Mouse (Mus musculus): ENCODE results near the gene Dsn1. TPM values are rescaled to one million over a fixed set of nuclear protein-coding genes. Genes with fewer than 3 reads are reported as not detected.

Gene Dsn1
- polyA plus RNA-seq, 1 experiment from 2014 or later = 27.7 TPM

- ATAC-seq = peak; percentile 15; the same call in 1 of the 2 replicates
- no peak overlapping the region for H3K4me3 ChIP-seq (ENCODE audit: low read depth, low read length)
- peak overlapping the region; percentile 32 for H3K9ac ChIP-seq (ENCODE audit: low read length)
- 0 out of 2 replicates have a peak overlapping the region, but pooled peaks have one; percentile 2 for H3K4me2 ChIP-seq (ENCODE audit: low read length)
- H3K4me1 ChIP-seq (ENCODE audit: control insufficient read depth, insufficient read depth, low read length) = peaks cover 32% of the 10 kb centered on the region
- no peaks in the 10 kb centered on the region for H3K27me3 ChIP-seq (replicated peaks; ENCODE audit: control insufficient read depth, insufficient read depth, low read length)
- no peaks in the 10 kb centered on the region for H3K9me3 ChIP-seq (replicated peaks; ENCODE audit: control insufficient read depth, low read length)
- peak overlapping the region; percentile 93 for H3K27ac ChIP-seq (ENCODE audit: low read depth, low read length)
- H3K36me3 ChIP-seq (ENCODE audit: control insufficient read depth, insufficient read depth, low read length) = peaks cover 73% of the 10 kb centered on the region
- peak; percentile 56 for DNase-seq (ENCODE audit: low spot score)
- WGBS = 75% methylated on average over 13 of the region's 13 CpGs
Measured at GRCm38 (mm10) chr2:157048395-157049181, 41.6 kb upstream of the Dsn1 start.

GRCm38 (mm10) chr2:157046956-157047355 lies 40.0 kb upstream of the Dsn1 start:
- H3K36me3 ChIP-seq (ENCODE audit: control insufficient read depth, insufficient read depth, low read length) = peaks cover 60% of the 10 kb centered on the region
- no peak for ATAC-seq
- H3K4me3 ChIP-seq (ENCODE audit: low read depth, low read length) = no peak overlapping the region
- no peaks in the 10 kb centered on the region for H3K9me3 ChIP-seq (replicated peaks; ENCODE audit: control insufficient read depth, low read length)
- H3K27me3 ChIP-seq (replicated peaks; ENCODE audit: control insufficient read depth, insufficient read depth, low read length) = no peaks in the 10 kb centered on the region
- H3K4me2 ChIP-seq (ENCODE audit: low read length) = no peak overlapping the region
- H3K9ac ChIP-seq (ENCODE audit: low read length) = no peak overlapping the region
- no peak overlapping the region for H3K27ac ChIP-seq (ENCODE audit: low read depth, low read length)
- DNase-seq (ENCODE audit: low spot score) = no peak
- WGBS = 92% methylated on average over 5 of the region's 5 CpGs
- H3K4me1 ChIP-seq (ENCODE audit: control insufficient read depth, insufficient read depth, low read length) = peaks cover 32% of the 10 kb centered on the region

GRCm38 (mm10) chr2:157045932-157046331 lies 39.0 kb upstream of the Dsn1 start:
- Histone ChIP-seq H3K27ac (ENCODE audit: low read depth, low read length) (no peak overlapping the region), H3K4me2 (ENCODE audit: low read length) (no peak overlapping the region), H3K9ac (ENCODE audit: low read length) (no peak overlapping the region), H3K4me1 (ENCODE audit: control insufficient read depth, insufficient read depth, low read length) (peaks cover 30% of the 10 kb centered on the region), H3K9me3 (replicated peaks; ENCODE audit: control insufficient read depth, low read length) (no peaks in the 10 kb centered on the region), H3K4me3 (ENCODE audit: low read depth, low read length) (no peak overlapping the region), H3K27me3 (replicated peaks; ENCODE audit: control insufficient read depth, insufficient read depth, low read length) (no peaks in the 10 kb centered on the region), H3K36me3 (ENCODE audit: control insufficient read depth, insufficient read depth, low read length) (peaks cover 64% of the 10 kb centered on the region)
- ATAC-seq = no peak
- DNase-seq (ENCODE audit: low spot score) = no peak
- 99% methylated on average over 2 of the region's 2 CpGs for WGBS

- no peak for DNase-seq (ENCODE audit: low spot score)
- no peak overlapping the region for H3K4me2 ChIP-seq (ENCODE audit: low read length)
- H3K4me3 ChIP-seq (ENCODE audit: low read depth, low read length) = no peak overlapping the region
- no peak overlapping the region for H3K27ac ChIP-seq (ENCODE audit: low read depth, low read length)
- peaks cover 12% of the 10 kb centered on the region for H3K4me1 ChIP-seq (ENCODE audit: control insufficient read depth, insufficient read depth, low read length)
- no peak overlapping the region for H3K9ac ChIP-seq (ENCODE audit: low read length)
- H3K27me3 ChIP-seq (replicated peaks; ENCODE audit: control insufficient read depth, insufficient read depth, low read length) = no peaks in the 10 kb centered on the region
- ATAC-seq = no peak
- no peaks in the 10 kb centered on the region for H3K9me3 ChIP-seq (replicated peaks; ENCODE audit: control insufficient read depth, low read length)
- H3K36me3 ChIP-seq (ENCODE audit: control insufficient read depth, insufficient read depth, low read length) = peaks cover 71% of the 10 kb centered on the region
Measured at GRCm38 (mm10) chr2:157043987-157044386, 37.0 kb upstream of the Dsn1 start.

- DNase-seq (ENCODE audit: low spot score) = peak; percentile 62
- Histone ChIP-seq H3K27me3 (replicated peaks; ENCODE audit: control insufficient read depth, insufficient read depth, low read length) (no peaks in the 10 kb centered on the region), H3K4me1 (ENCODE audit: control insufficient read depth, insufficient read depth, low read length) (peaks cover 7% of the 10 kb centered on the region), H3K27ac (ENCODE audit: low read depth, low read length) (no peak overlapping the region), H3K9me3 (replicated peaks; ENCODE audit: control insufficient read depth, low read length) (no peaks in the 10 kb centered on the region), H3K4me3 (ENCODE audit: low read depth, low read length) (no peak overlapping the region), H3K36me3 (ENCODE audit: control insufficient read depth, insufficient read depth, low read length) (peaks cover 71% of the 10 kb centered on the region), H3K4me2 (ENCODE audit: low read length) (no peak overlapping the region), H3K9ac (ENCODE audit: low read length) (no peak overlapping the region)
- no peak for ATAC-seq
- WGBS = 81% methylated on average over 8 of the region's 8 CpGs
Measured at GRCm38 (mm10) chr2:157043556-157043955, 36.6 kb upstream of the Dsn1 start.

GRCm38 (mm10) chr2:157041421-157041820 lies 34.5 kb upstream of the Dsn1 start:
- peaks cover 81% of the 10 kb centered on the region for H3K36me3 ChIP-seq (ENCODE audit: control insufficient read depth, insufficient read depth, low read length)
- no peak overlapping the region for H3K27ac ChIP-seq (ENCODE audit: low read depth, low read length)
- WGBS = 94% methylated on average over 7 of the region's 7 CpGs
- H3K9ac ChIP-seq (ENCODE audit: low read length) = no peak overlapping the region
- H3K27me3 ChIP-seq (replicated peaks; ENCODE audit: control insufficient read depth, insufficient read depth, low read length) = no peaks in the 10 kb centered on the region
- DNase-seq (ENCODE audit: low spot score) = no peak
- no peak overlapping the region for H3K4me2 ChIP-seq (ENCODE audit: low read length)
- no peak for ATAC-seq
- no peak overlapping the region for H3K4me3 ChIP-seq (ENCODE audit: low read depth, low read length)
- no peaks in the 10 kb centered on the region for H3K4me1 ChIP-seq (ENCODE audit: control insufficient read depth, insufficient read depth, low read length)
- H3K9me3 ChIP-seq (replicated peaks; ENCODE audit: control insufficient read depth, low read length) = no peaks in the 10 kb centered on the region

GRCm38 (mm10) chr2:157040649-157041046 lies 33.7 kb upstream of the Dsn1 start:
- no peaks in the 10 kb centered on the region for H3K9me3 ChIP-seq (replicated peaks; ENCODE audit: control insufficient read depth, low read length)
- H3K4me2 ChIP-seq (ENCODE audit: low read length) = no peak overlapping the region
- DNase-seq (ENCODE audit: low spot score) = no peak
- H3K9ac ChIP-seq (ENCODE audit: low read length) = no peak overlapping the region
- H3K36me3 ChIP-seq (ENCODE audit: control insufficient read depth, insufficient read depth, low read length) = peaks cover 82% of the 10 kb centered on the region
- no peak overlapping the region for H3K4me3 ChIP-seq (ENCODE audit: low read depth, low read length)
- ATAC-seq = no peak
- WGBS = 84% methylated on average over 17 of the region's 17 CpGs
- no peaks in the 10 kb centered on the region for H3K4me1 ChIP-seq (ENCODE audit: control insufficient read depth, insufficient read depth, low read length)
- H3K27me3 ChIP-seq (replicated peaks; ENCODE audit: control insufficient read depth, insufficient read depth, low read length) = no peaks in the 10 kb centered on the region
- H3K27ac ChIP-seq (ENCODE audit: low read depth, low read length) = no peak overlapping the region

GRCm38 (mm10) chr2:157039900-157040648 lies 33.1 kb upstream of the Dsn1 start:
- 85% methylated on average over 49 of the region's 50 CpGs for WGBS
- Histone ChIP-seq H3K27ac (ENCODE audit: low read depth, low read length) (no peak overlapping the region), H3K4me1 (ENCODE audit: control insufficient read depth, insufficient read depth, low read length) (no peaks in the 10 kb centered on the region), H3K4me2 (ENCODE audit: low read length) (no peak overlapping the region), H3K9me3 (replicated peaks; ENCODE audit: control insufficient read depth, low read length) (no peaks in the 10 kb centered on the region), H3K4me3 (ENCODE audit: low read depth, low read length) (no peak overlapping the region), H3K36me3 (ENCODE audit: control insufficient read depth, insufficient read depth, low read length) (peaks cover 82% of the 10 kb centered on the region), H3K27me3 (replicated peaks; ENCODE audit: control insufficient read depth, insufficient read depth, low read length) (no peaks in the 10 kb centered on the region), H3K9ac (ENCODE audit: low read length) (no peak overlapping the region)
- no peak for DNase-seq (ENCODE audit: low spot score)
- no peak for ATAC-seq

GRCm38 (mm10) chr2:157037303-157037702 lies 30.3 kb upstream of the Dsn1 start:
- no peak overlapping the region for H3K9ac ChIP-seq (ENCODE audit: low read length)
- DNase-seq (ENCODE audit: low spot score) (no peak), ATAC-seq (no peak)
- no peak overlapping the region for H3K27ac ChIP-seq (ENCODE audit: low read depth, low read length)
- peaks cover 85% of the 10 kb centered on the region for H3K36me3 ChIP-seq (ENCODE audit: control insufficient read depth, insufficient read depth, low read length)
- no peaks in the 10 kb centered on the region for H3K27me3 ChIP-seq (replicated peaks; ENCODE audit: control insufficient read depth, insufficient read depth, low read length)
- H3K4me1 ChIP-seq (ENCODE audit: control insufficient read depth, insufficient read depth, low read length) = no peaks in the 10 kb centered on the region
- no peak overlapping the region for H3K4me3 ChIP-seq (ENCODE audit: low read depth, low read length)
- 44% methylated on average over 9 of the region's 9 CpGs for WGBS
- H3K9me3 ChIP-seq (replicated peaks; ENCODE audit: control insufficient read depth, low read length) = no peaks in the 10 kb centered on the region
- no peak overlapping the region for H3K4me2 ChIP-seq (ENCODE audit: low read length)

All from forebrain, embryonic 14.5 days (tissue).